Mouse (Mus musculus) erythroid progenitor cell, adult 5-6 weeks (primary cell): ENCODE measurements around the gene Pycr1. TPM values are rescaled to one million over a fixed set of nuclear protein-coding genes. Genes with fewer than 3 reads are reported as not detected.
A peak's percentile ranks its signal among the peaks of the same experiment; 100 is the strongest.

Experiments
- ATAC-seq: replicated peaks from 2 replicates; pipeline ENCODE4 v1.8.0; 2016; ENCODE audit warnings: moderate number of reproducible peaks, mild to moderate bottlenecking, moderate TSS enrichment, inconsistent platforms; ENCODE audit not compliant: poor library complexity, low FRiP score, severe bottlenecking
- total RNA-seq, 2 experiments: library from RNA; stranded (forward) in 1 of 2; stranded (reverse) in 1 of 2; fragments of 150-400 nt in 1 of 2; fragments of 186-747, 209-891 nt in 1 of 2; gene quantifications; 2 replicates each; pipeline versions ENCODE4 v1.2.3 to v1.2.4; 2015 to 2017; ENCODE audit warnings: low replicate concordance in 2 of 2

Gene Pycr1
- total RNA-seq, 2 experiments from 2014 or later = 1.1 to 2.1 TPM

DNA sequence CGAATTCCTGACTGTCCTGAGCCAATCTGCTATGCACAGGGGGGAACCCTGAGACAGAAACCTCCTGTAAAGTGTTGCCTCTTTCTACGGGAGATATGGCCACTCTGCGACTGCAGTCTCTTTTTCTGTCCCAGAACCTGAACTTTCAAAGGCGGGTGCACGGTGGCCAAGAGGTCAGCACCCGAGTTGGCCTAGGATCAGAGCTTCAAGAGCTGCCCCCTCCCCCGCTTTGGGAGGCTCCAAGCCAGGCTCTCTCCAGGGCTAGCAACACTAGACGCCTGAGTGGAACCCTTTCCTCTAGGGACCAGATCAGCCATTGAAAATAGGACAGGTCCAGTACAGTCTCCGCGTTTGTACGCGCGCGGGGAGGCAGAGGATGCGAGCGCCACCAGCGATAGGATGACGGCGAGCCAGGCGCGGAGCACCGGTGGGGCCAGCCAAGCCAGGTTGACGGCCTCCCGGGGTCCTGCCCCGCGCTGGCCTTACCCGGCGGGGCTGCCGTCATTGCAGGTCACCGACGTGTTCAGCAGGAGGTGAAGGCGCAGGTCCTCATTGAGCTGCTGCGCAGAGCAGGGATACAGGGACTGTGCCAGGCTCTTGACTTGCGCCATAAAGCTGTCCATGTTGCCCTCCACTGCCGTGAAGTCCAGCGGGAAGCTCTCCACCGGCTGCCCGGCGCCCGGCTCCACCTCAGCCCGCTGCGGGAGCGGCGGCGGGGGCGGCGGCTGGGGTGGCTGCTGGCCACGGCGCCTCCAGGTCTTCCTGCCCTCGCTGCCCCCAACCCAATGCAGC, 16.1 kb upstream of the Pycr1 start:
- ATAC-seq = no peak

DNA sequence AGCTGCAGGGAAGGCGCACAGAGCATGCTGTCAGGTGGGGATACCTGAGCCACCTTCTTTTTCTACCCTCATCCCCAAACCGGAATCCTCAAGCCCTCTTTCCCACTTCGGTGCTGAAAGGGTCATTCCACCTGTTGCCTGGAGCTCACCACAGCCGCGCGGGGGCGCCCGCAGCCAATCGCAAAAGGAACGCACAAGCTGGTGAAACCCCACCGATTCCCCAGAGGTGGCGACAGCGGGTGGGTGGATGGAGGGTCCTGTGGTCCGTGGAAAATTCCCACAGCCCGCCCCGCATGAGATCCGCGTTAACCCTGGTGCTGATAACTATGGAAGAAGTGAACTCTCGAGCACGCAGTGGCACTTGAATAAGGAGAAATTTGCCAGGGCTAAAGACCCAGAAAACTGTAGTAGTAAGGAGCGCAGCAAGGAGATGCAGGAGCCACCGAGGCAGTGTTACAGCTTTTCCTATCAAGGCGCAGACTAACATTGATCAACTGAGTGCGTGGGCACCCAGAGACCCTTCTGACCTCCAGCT, 15.4 kb upstream of the Pycr1 start:
- 0 out of 2 replicates have a peak, but pooled peaks have one; percentile 56 for ATAC-seq

DNA sequence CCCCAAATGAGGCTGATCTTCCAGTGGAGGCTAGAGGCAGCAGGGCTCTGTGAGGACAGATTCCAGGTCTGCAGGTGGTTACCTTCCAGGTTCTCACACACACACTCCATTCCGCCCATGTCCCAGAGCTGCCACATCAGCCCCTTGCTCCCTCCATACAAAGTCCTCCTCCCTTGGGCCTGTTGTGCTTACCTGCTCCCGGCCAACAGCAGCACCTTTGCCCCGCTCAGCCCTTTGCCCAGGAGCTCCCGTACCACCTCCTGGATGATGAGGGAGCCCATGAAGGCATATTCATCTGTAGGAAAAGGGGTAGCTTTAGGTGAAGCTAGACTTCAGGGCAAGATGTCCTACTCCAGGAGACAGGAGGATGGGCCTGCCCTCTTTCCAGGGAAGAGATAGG, 13.7 kb upstream of the Pycr1 start:
- no peak for ATAC-seq

DNA sequence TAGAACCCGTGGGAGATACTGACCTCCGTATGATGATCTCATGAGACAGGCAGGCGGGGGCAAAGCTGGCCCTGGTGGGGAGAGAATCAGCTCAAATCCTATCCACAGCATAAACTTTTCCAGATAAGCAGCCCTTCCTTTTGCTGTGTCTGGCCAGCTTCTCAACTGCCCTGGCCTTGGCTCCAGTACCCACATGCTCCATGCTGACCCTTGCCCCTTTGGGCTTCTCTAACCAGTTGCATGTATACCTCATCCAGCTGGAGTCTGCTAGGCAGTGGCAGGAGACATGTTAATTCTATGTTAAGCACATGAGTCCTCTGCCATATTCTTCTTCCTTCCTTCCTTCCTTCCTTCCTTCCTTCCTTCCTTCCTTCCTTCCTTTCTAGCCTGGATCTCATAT, 11.2 kb upstream of the Pycr1 start:
- ATAC-seq = no peak

DNA sequence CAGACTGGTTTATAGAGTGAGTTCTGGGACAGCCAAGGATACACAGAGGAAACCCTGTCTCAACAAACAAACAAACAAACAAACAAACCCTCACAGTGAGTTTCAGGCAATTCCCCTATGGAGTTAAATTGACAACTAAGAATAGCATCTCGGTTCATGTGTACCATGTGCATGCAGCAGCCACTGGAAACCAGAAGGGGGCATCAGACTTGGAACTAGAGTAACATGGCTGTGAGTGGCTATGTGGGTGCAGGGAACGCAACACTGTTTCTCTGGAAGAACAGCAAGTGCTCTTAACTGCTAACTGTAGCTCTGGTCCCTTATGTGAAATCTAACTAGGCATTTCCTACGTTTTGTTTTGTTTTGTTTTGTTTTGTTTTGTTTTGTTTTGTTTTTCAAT, 8.3 kb upstream of the Pycr1 start:
- peak; percentile 51; the same call in 1 of the 2 replicates for ATAC-seq

DNA sequence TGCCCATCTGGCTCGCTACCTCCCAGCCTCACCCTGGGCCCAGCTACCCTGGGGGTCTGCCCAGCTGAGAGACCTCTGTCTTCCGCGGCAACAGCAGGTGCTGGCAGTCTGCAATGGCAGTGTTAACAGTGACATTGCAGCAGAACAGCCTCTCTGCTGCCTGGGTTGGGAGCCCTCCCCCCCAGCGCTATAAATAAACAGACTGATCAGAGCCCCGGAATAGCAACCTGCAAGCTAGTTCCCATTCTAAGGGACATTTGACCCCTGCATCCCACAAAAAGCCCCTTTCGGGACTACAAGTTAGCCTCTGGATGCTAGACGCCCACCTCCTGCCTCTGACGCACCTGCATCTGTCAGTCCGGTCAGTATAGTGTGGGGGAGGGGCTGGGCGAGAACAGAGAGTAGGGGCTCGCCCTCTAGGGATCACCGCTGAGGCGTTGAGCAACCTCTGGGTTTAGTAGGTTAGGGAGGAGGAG, 4.5 kb upstream of the Pycr1 start, which contains the start of gene Myadml2:
Myadml2 (minus strand) TSS at position 158 of the 476 bp plus-strand sequence.
- ATAC-seq = no peak

DNA sequence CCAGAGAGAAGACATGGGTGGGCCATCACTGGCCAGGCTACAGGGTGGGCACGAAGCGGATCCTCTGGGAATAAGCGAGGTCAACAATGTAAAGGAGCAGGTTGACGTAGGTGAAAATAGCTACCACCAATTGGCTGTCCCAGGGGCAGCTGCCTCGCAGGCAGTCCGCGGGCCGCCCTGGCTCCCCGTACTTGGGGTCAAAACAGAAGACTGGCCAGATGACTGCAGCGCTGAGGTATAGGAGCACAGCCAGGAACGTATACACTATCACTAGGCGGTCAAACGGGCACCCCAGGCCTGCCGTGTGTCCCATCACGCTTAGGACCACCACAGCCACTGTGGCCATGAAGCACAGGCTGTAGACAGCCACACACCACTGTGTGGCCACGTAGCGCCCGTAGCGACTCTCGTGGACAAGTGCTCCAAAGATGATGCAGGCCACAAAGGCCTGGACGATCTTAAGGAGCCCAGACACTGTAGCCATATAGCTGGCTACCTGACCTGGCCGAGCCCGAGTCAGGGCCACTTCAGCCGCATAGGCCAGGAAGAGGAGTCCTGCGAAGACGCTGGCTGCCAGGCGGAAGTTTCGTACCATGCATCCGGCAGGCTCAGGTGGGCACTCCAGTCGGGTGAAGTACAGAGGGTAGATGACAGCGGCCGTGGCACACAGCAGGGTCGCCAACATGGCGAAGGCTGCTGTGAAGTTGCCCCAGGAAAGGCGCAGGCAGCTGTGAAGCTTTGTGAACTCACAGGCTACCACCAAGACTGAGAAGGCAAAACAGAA, 3.7 kb upstream of the Pycr1 start:
- no peak for ATAC-seq

DNA sequence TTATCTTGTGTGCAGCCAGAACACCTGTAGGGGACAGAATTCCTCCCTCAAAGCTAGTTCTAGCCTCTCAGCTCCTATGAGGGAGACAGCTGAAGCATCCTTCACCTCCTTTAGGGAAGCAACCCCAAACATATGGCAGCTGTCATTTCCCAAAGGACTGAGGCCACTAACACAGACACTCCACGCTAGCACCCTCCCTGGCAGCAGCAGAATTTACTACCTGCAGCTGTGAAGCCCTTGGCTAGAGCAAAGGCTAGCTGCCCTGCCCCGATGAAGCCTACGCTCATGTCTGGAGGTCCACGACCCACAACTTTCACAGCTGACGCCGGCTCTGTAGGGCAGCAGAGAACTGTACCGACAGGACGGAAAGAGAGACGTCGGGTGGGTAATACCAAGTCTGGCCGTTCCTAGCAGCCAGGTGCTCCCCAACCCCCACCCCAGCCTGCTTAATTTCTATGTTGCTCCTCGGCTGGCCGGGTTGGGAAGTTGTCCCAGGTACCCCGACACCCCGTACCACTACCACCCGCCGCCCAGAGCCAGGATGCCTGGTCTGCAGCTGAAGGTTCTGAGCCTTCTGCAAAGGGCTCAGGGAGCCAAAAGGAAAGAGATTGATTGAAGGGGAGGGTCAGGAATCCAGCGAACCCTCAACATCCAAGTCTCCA, 499 bp downstream of the Pycr1 start:
- peak; percentile 33 for ATAC-seq

DNA sequence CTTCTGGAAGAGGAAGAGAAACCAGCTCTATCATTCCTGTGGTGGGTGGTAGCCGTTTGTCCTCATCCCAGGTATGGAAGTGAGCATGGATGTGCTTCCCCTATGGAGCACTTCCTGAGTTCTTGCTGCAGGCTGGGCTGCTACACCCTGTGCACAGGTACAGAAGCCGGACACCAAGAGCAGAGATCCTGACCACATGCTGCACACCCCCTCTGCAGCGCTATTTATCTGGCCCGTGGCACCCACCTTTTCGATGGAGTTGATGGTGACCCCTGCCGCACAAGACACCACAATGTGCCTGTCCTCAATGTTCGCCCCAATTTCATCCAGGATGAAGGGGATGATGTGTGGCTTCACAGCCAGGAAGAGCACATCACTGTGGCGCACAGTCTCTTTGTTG, 1.7 kb downstream of the Pycr1 start:
- ATAC-seq = no peak

DNA sequence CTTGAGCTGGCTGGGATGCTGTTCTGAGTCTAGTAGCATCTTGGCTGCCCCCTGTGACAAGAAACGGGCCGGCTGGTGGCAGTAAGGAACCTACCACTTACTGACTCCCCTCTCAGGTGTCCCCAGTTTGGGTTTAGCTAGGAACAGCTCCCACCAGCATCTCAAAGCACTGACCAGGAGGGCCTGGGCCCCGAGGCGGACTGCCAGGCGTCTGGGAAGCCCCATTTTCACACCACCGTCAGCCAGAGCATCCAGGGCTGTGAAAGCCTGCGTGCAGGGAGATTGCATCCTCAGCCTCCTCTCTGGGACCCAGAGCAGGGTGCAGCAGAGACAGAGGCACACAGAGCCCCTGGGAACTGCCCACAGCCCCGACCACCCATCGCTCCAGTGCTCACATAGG, 2.3 kb downstream of the Pycr1 start:
- no peak for ATAC-seq

DNA sequence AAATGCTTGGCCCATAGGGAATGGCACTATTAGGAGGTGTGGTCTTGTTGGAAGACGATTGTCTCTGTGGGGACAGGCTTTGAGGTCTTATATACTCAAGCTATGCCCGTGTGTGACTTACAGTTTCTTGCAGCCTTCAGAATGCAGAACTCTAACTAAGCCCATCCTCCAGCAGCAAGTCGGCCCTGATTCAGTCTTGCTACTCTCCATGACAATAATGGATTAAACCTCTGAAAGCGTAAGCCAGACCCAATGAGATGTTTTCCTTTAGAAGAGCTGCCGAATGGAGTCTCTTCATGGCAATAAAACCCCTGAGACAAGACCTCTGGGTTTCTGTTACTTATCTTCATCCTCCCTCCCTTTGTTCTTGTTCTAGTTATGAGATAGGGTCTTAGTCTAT, 8.8 kb downstream of the Pycr1 start:
- ATAC-seq = no peak

DNA sequence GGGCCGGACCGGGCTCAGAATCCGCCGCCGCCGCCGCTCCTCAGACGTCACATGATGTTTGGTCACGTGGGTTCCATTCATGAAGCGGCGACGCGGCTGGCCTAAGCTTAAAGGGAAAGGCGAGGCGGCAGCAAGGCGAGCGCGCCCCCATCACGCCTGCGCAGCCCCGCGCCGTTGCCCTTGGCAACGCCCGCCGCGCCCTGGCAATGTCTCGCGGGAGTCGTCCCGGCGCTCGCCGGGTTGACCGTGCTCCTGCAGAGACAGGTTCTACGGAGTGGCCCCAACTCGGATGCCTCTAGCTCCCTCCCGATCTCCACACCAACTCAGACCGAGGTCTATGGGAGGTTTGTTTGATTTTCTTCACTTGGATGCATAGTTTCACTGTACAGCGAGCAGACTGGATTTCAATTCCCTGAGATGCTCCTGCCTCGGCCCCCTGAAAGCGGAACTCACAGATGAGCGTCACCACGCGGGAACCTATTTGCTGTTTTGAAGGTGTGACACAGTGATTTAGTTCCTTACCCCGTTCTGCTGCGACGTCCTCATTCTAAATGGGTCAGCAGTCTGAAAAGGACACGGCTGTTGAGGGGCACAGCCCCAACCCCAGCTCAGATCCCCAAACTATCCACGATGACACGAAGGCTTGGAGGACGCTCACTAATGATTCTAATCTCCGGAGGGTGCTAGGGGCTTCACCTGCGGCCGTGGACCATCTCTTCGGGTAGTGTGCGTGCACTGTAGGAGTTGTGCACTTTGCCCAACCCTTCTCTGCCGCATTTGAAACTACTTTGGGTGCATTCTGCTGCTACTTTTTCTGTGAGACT, 9.8 kb downstream of the Pycr1 start, which contains the start of gene Mafg:
Mafg (minus strand) TSS at position 81 of the 824 bp plus-strand sequence.
- peak; percentile 51 for ATAC-seq

DNA sequence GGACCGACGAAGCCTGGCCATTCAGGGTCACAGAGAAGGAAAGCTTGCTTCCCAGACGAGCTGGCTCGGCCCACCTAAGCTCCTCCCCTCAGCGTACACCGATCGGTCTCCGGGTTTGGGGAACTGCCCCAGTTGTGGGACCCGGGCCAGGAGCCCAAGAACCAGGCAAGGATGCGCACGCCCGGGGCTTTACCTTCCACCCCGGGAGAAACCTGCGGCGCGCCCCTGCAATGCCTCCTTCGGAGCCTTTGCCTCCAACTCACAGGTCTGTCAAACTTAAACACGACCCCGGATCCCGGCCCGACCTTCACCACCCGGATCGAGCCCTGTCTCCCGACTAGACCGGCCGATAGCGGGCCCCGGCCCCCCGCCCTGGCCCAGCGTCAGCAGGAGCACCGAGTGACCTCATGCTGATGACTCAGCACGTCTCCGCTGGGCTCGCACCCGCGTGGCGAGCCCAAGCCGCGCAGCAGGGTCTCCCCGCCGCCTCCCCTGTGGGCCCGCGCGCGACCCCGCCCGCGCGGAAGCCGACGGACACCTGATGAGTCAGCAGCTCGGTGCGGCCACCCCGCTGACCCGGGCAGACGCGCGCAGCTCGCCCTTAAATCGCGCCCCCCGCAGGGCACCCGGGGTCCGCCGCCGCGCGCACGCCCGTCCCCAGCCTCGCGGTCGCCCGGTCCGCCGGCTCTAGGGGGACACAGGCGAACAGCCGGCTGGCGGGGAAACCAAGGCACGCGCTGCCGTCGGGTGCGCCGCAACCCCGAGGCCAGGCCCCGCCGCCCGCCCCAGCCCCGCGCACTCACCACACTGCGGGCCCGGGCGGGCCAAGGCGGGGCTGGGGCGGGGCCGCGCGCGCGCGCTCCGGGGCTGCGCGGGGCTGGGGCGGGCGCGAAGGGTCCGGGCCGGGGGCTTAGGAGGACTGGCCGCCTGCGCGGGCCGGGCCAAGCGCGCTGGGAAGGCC, 10.7 kb downstream of the Pycr1 start:
- ATAC-seq = peak; percentile 50

DNA sequence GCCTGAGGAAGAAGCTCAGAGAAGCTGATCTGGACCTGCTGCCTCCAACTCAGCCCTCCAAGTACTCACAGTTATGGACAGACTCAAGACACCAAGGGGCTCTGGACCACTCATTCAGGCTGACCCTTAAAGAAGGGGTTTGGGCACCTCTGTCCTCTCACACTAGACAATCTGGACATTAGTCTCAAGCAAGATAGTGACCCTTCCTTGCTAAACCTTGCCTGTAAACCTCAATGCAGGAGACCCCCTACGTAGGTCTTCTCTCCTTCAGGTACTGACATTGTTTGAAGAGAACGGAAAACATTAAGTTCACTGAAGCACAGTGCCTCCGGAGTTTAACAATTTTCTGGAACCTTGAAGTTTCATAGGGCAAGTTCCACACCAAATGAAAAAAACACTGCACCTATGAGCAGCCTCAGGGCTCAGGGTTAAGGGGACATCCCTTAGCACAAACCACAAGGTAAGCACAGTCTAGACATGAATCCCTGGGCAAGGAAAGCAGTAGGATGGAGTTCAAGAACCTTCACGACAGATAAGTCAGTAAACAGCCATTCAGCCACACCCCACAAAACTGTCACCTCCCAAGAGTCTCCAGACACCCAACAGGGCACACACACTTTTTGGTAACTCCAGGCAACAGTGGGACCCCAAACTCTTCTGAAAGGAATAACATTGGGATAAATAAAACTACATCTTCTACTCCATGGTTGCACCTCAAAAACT, 11.7 kb downstream of the Pycr1 start:
- peak; percentile 45 for ATAC-seq

DNA sequence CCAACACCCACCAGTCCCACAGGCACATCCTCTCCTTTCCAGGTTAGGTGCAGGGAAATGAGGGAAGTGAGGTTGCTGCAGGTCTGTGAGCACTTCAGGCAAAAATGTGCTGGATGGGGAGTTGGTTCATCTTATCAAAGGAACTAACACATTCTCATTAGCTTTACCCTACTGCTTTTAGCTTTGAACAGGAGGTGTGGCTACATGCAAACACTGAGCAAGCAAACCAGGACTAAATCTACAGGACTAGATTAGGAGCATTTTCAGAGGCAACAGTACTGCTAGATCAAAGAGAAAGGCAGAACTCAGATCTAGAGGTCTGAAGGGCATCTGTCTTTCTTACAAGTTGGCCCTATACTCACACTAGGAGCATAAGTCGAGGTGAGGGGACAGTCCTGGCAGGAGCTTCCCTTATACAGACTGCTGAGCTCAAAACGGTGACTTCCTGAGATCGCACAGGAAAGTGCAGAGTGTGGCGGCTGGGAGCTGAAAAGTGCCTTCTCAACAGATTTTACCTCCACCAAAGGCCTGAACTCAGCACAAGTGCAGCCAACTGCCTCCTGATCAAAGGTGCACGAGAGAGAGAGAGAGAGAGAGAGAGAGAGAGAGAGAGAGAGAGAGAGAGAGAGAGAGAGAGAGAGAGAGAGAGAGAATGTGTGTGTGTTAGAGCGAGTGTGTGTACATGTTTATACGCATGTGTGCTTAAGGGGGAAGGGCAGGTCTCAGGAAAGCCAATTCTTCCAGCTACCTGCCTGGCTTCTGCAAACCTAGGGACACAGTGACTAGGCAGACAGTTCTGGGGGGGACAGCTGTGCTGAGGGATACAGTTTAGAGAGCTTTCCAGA, 12.5 kb downstream of the Pycr1 start:
- no peak for ATAC-seq

DNA sequence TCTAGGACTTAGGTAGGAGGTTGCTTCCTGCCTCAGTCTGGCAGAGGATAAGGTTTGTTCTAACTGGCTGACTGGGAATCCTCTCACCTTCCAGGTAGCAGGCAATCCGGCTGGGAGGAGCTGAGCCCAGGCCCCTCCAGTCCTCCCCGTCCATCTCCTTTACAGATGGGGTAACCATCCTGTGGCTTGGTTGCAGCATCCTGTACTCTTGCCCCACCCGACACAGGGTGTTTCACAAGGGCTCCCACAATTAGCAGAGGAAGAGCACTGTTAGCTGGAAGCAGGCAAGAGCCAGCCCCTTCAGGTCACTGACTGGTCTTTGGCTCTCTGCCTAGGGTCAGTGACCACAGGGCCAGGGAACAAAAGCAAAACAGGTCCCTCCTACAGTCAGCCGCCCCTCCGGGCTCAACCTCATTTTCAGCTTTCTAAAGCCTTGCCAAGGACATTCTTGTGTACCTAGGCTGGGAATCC, 13.1 kb downstream of the Pycr1 start:
- ATAC-seq = peak; percentile 17
